8 mouse cellular contexts compared by ENCODE assay signal in the genomic region with DNA sequence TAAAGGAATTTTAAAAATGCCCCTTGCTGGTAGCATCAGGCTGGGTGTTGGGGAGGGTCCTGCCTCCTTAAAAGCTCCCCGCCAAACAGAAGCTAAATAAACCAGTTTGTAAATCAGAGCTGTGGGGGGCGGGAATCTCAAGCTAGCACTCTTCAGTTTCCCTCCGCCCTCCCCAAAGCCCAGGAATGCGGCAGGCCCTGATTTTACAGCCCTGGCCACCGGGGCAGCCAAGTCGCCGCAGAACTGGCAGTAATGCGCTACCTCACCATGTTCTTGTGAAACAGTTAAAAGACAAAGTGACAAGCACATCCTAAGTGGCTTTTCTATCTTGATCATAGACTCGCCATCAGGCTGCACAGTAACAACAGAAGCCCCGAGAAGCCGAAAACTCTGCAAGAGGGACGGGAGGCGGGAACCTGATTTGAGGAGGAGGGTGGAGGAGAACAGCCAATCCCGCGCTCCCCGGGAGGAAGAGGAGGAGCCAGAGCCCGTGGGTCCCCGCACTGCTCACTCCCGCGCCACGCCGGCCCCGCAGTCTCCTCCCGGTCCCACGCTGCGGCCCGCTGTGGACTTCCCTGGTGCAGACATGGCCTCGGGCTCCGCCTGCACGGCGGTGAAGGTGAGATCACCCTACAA. TPM values are rescaled to one million over a fixed set of nuclear protein-coding genes. Genes with fewer than 3 reads are reported as not detected.
DNase-seq lines count a peak whose midpoint lies in the region; ATAC-seq lines count a peak whose summit lies in the region.

A gene (plus strand): TSS at position 217 of the 636 bp plus-strand sequence.

- 0% methylated on average over 31 of the region's 31 CpGs for WGBS in hindbrain, embryonic 16.5 days

- no peaks in the 10 kb centered on the region for H3K9me3 ChIP-seq in hindbrain, embryonic 16.5 days (ENCODE audit: control insufficient read depth, low read length)

- ATAC-seq in hindbrain, embryonic 16.5 days, result peak; percentile 97

- H3K9ac ChIP-seq in hindbrain, embryonic 16.5 days (ENCODE audit: low read depth, low read length), result peak within 1 kb of the TSS; percentile 89

- peaks cover 12% of the 10 kb centered on the region for H3K4me1 ChIP-seq in hindbrain, embryonic 16.5 days (ENCODE audit: control insufficient read depth, insufficient read depth, low read depth, low read length)

- H3K4me2 ChIP-seq in hindbrain, embryonic 16.5 days (ENCODE audit: low read length), result peak within 1 kb of the TSS; percentile 92

- H3K27me3 ChIP-seq in hindbrain, embryonic 16.5 days (replicated peaks; ENCODE audit: control insufficient read depth, insufficient read depth, low read length), result no peaks in the 10 kb centered on the region

- H3K36me3 ChIP-seq in hindbrain, embryonic 16.5 days (ENCODE audit: control insufficient read depth, insufficient read depth, low read length), result no peaks in the 10 kb centered on the region

- peak within 1 kb of the TSS; percentile 88 for H3K4me3 ChIP-seq in hindbrain, embryonic 16.5 days (ENCODE audit: low read length)

- DNase-seq in WW6 (ENCODE audit: low read depth, low spot score), result peak; percentile 65
- DNase-seq in cerebellum, postnatal 14 days, result peak; percentile 78 to 81
- DNase-seq in gastrocnemius, adult 18-20 months (ENCODE audit: low spot score), result peak; percentile 74
- DNase-seq in left cerebral cortex, adult 11 months (ENCODE audit: low spot score), result peak; percentile 56
- DNase-seq in lung, postnatal 36 days, result peak; percentile 83
- peak; percentile 90 for DNase-seq in retina, postnatal 1 day
- peak; percentile 66 to 83 for DNase-seq in urinary bladder, postnatal 36 days (ENCODE audit: low spot score in 2 of 2)

- peak within 1 kb of the TSS; percentile 77 for H3K27ac ChIP-seq in hindbrain, embryonic 16.5 days (ENCODE audit: low read depth, low read length)

RNA-seq across cellular contexts. Expression of the gene that starts here (rescaled TPM):
- 10 to 100 TPM; 14.4 to 16.7 TPM for total RNA-seq in gastrocnemius, adult 18-20 months (2021)
- polyA plus RNA-seq in hindbrain, embryonic 16.5 days (2015; fragmentation: Nextera tagmentation; extraction: Ambion mirVana), result 28.3 and 29.1 TPM in 2 replicates

Comparison
In these comparisons a context has a peak if more than half of its experiments do, and no peak if none do; other contexts are left out.
1. Peak in every context shown above with its lines: DNase-seq, ATAC-seq, H3K4me3 ChIP-seq and H3K27ac ChIP-seq.